Mouse (Mus musculus) layer of hippocampus, adult 2 months (tissue): ENCODE measurements around the gene Abl1. TPM values are rescaled to one million over a fixed set of nuclear protein-coding genes. Genes with fewer than 3 reads are reported as not detected.

Experiments
- DNase-seq, 2 experiments: peaks; one replicate each; pipeline ENCODE4 v3.0.0; 2022; ENCODE audit warnings: low spot score in 2 of 2
- H3K27ac ChIP-seq: fragments of 200-600 bp; 2 replicates; pipeline ENCODE4 v1.8.1; 2022
- H3K4me3 ChIP-seq: fragments of 200-600 bp; 2 replicates; pipeline ENCODE4 v1.8.1; 2022; ENCODE audit warnings: mild to moderate bottlenecking
- CTCF ChIP-seq: fragments of 200-600 bp; conservative IDR thresholded peaks from 2 replicates; pipeline ENCODE4 v1.8.1; 2022; ENCODE audit warnings: antibody characterized with exemption, mild to moderate bottlenecking, moderate library complexity
- total RNA-seq, 2 experiments: library from RNA; stranded (reverse); gene quantifications; 2 replicates each; pipeline ENCODE4 v1.2.3; 2021

The Abl1 gene
- total RNA-seq, 2 experiments from 2014 or later = 44.1 to 44.7 TPM

DNA sequence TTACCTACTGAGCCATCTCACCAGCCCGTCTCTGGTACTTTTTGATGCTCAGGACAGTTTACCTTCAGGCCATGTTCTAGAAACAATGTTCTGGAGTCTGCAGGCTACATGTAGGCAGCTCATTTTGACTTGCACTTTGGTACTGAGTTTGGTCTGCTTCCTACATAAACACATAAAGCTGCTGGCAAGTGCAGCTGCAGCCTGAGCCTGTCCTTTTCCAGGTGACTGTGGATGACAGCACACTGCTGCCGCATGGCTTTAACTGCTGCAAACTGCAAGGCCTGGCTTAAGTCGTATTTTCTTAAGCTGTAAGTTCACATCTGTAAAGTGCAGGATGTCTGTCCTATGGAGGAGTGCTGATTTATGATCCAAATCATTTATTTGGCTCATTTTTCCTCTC is 44.3 kb downstream of the Abl1 start:
- Histone ChIP-seq H3K27ac (no peak overlapping the region), H3K4me3 (no peak overlapping the region)
- no peak for TF ChIP-seq CTCF
- no peak for DNase-seq

DNA sequence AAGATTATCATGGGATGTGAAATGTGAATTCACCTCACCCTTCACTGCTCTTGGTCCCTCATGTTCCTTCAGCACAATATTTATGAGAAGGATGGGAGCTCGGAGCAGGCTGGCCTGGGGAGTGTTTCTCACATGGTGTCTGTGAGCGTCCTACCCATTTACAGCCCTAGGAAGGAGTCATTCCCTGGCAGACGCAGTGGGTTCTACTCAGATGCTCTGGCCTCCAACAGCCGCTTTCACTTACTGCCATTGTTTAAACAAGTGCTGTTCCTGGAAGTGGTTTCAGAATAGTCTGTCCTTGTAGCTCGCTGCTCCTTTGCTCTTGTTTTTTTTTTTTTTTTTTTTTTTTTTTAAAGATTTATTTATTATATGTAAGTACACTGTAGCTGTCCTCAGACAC is 45.4 kb downstream of the Abl1 start:
- peak; percentile 34; the same call in 1 of the 2 replicates for TF ChIP-seq CTCF
- no peak for DNase-seq
- H3K4me3 ChIP-seq = no peak overlapping the region
- H3K27ac ChIP-seq = no peak overlapping the region

DNA sequence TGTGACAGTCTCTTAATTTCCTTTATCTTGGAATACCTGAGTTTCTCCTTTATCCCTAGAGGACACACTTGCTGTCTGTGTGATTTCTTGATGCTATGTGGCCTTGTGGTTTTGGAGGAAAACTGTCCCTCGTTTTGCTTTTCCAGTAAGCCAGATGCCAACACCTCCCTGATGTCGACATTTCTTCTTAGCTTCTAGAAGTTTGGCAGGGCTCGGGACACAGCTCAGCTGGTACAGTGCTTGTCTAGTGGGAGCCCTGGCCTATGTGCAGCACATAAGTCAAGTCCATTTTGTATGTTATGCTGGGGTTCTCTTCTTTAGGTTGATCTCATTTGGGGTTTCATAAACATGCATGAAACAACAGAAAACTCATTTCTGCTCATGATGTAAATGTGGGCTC is 50.9 kb downstream of the Abl1 start:
- DNase-seq = no peak
- TF ChIP-seq CTCF = no peak
- no peak overlapping the region for H3K27ac ChIP-seq
- no peak overlapping the region for H3K4me3 ChIP-seq

- no peak for DNase-seq
- Histone ChIP-seq H3K27ac (peak overlapping the region; percentile 72; the same call in 1 of the 2 replicates), H3K4me3 (no peak overlapping the region)
- TF ChIP-seq CTCF = peak; percentile 36
Observed at GRCm38 (mm10) chr2:31741728-31742127, 53.6 kb downstream of the Abl1 start.

- Histone ChIP-seq H3K27ac (peak overlapping the region; percentile 72; the same call in 1 of the 2 replicates), H3K4me3 (no peak overlapping the region)
- DNase-seq = peak in 1 of 2 experiments; percentile 49
- TF ChIP-seq CTCF = no peak
Observed at GRCm38 (mm10) chr2:31742134-31742533, 54.0 kb downstream of the Abl1 start.

GRCm38 (mm10) chr2:31745741-31746243 is 57.6 kb downstream of the Abl1 start:
- no peak for TF ChIP-seq CTCF

GRCm38 (mm10) chr2:31746835-31747234 is 58.7 kb downstream of the Abl1 start:
- DNase-seq = no peak
- Histone ChIP-seq H3K27ac (peak overlapping the region; percentile 63), H3K4me3 (no peak overlapping the region)
- TF ChIP-seq CTCF = no peak

More at GRCm38 (mm10) chr2:31745741-31746243, 57.6 kb downstream of the Abl1 start:
- no peak overlapping the region for H3K4me3 ChIP-seq
- no peak for DNase-seq
- H3K27ac ChIP-seq = peak overlapping the region; percentile 63; the same call in 1 of the 2 replicates

- Histone ChIP-seq H3K4me3 (no peak overlapping the region; the same call in 1 of the 2 replicates), H3K27ac (peak overlapping the region; percentile 32)
- no peak for TF ChIP-seq CTCF
- DNase-seq = no peak
Observed at GRCm38 (mm10) chr2:31749046-31749709, 61.0 kb downstream of the Abl1 start.

DNA sequence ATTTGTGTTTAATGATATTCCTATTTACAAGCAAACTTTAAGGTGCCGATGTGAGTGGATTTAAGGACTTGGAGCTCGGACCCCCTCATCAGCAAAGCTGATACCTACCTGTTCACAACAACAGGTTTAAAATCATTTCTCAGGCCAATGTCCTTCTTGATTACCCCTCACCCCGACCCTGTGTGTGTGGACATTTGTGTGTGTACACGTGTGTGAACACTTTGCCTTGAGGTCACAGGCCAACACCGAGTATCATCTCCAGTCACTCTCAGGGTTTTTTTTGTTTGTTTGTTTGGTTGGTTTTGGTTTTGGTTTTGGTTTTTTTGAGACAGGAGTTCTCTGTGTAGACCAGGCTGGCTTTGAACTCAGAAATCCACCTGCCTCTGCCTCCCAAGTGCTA is 62.0 kb downstream of the Abl1 start:
- no peak for DNase-seq
- Histone ChIP-seq H3K4me3 (no peak overlapping the region), H3K27ac (no peak overlapping the region)
- no peak for TF ChIP-seq CTCF

- no peak for TF ChIP-seq CTCF
- DNase-seq = no peak
- Histone ChIP-seq H3K27ac (peak overlapping the region; percentile 46), H3K4me3 (no peak overlapping the region)
Observed at GRCm38 (mm10) chr2:31757472-31757871, 69.3 kb downstream of the Abl1 start.

GRCm38 (mm10) chr2:31758966-31759365 is 70.8 kb downstream of the Abl1 start:
- no peak for TF ChIP-seq CTCF
- Histone ChIP-seq H3K27ac (peak overlapping the region; percentile 92; the same call in 1 of the 2 replicates), H3K4me3 (peak overlapping the region; percentile 65; the same call in 1 of the 2 replicates)
- DNase-seq = no peak

DNA sequence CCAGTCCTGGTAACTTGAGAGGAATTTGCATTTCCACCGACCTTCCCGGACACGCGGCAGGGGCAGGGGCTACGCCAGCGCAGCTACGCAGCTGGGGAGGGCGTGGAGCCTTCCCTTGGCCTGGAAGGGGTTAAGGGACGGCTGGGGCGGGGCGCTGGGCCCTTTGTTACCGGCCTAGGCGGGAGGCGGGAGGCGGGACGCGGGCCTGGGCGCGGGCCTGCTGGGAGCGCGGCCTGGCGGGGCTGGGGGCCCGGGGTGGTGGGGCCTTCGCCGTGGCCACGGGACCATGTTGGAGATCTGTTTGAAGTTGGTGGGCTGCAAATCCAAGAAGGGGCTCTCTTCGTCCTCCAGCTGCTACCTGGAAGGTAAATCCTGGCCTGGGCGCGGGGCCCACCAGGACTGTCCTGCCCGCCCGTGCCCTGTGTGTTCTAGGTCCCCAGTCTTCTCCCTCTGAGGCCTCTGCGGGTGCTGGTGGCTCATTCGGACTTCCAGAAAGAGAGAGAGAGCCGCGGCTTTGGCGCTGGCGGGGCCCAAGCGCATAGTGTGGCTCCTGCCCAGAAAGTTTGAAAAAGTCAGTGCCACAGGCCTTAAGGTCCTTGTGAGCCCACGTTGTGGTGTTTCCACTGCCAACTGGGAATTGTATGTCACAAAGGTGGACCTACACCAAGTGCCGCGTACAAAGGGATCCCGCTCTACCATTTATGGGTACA is 71.7 kb downstream of the Abl1 start:
- DNase-seq = peak in 1 of 2 experiments; percentile 51

GRCm38 (mm10) chr2:31760486-31760885 is 72.3 kb downstream of the Abl1 start:
- no peak for TF ChIP-seq CTCF
- no peak for DNase-seq
- H3K4me3 ChIP-seq = peak overlapping the region; percentile 65
- H3K27ac ChIP-seq = peak overlapping the region; percentile 92

More for the DNA sequence above, 71.7 kb downstream of the Abl1 start:
- Histone ChIP-seq H3K27ac (peak overlapping the region; percentile 92), H3K4me3 (peak overlapping the region; percentile 65)
- TF ChIP-seq CTCF = no peak
